Comparison of ENCODE assay signal across 31 mouse cellular contexts in genomic region chr8:124301512-124301911, GRCm38 (mm10).
A peak's percentile ranks its signal among the peaks of the same experiment; 100 is the strongest.
DNase-seq lines count a peak whose midpoint lies in the region; ATAC-seq lines count a peak whose summit lies in the region.
"Had no signal": no experiment of that assay in that cellular context is flagged by ENCODE, and none has a peak within 500 bp of the region (broad histone marks: within the 10 kb centered on the region; RNA-seq: fewer than 3 reads in every experiment).

No protein-coding gene starts in this region.

- H3K36me3 ChIP-seq in hindbrain, embryonic 10.5 days, result peaks cover 51% of the 10 kb centered on the region
- no peaks in the 10 kb centered on the region for H3K36me3 ChIP-seq in hindbrain, embryonic 14.5 days (replicated peaks; ENCODE audit: control insufficient read depth, insufficient read depth)
- H3K36me3 ChIP-seq: G1E had no signal

- no peak overlapping the region for H3K4me3 ChIP-seq in hindbrain, embryonic 10.5 days
- H3K4me3 ChIP-seq in hindbrain, embryonic 14.5 days (replicated peaks; ENCODE audit: low read length), result no peak overlapping the region
- H3K4me3 ChIP-seq: embryonic facial prominence, embryonic 10.5 days; forebrain, embryonic 10.5 days; heart, adult 2 months; heart, embryonic 13.5 days; hindbrain, embryonic 13.5 days; limb, embryonic 12.5 days; stomach, embryonic 15.5 days had no signal

- ATAC-seq in hindbrain, embryonic 14.5 days (ENCODE audit: low FRiP score), result no peak
- ATAC-seq in CD4-positive, CD25-positive, alpha-beta regulatory T cell, adult 4 months, result no peak
- ATAC-seq: inflammation-experienced regulatory T-cells, adult 6 months; liver, postnatal 0 days; lung, postnatal 0 days had no signal

- H3K9ac ChIP-seq in hindbrain, embryonic 14.5 days, result no peak overlapping the region
- H3K9ac ChIP-seq: heart, embryonic 13.5 days; hindbrain, embryonic 13.5 days; limb, embryonic 12.5 days; liver, postnatal 0 days; stomach, embryonic 15.5 days had no signal

- H3K9me3 ChIP-seq in hindbrain, embryonic 10.5 days, result no peaks in the 10 kb centered on the region
- H3K9me3 ChIP-seq in hindbrain, embryonic 14.5 days (ENCODE audit: control insufficient read depth, low read length), result no peaks in the 10 kb centered on the region
- H3K9me3 ChIP-seq: embryonic facial prominence, embryonic 10.5 days; forebrain, embryonic 10.5 days; heart, embryonic 13.5 days; hindbrain, embryonic 13.5 days; limb, embryonic 12.5 days; stomach, embryonic 15.5 days had no signal

- H3K27ac ChIP-seq in hindbrain, embryonic 10.5 days, result peak overlapping the region; percentile 35; the same call in 1 of the 2 replicates
- H3K27ac ChIP-seq in hindbrain, embryonic 14.5 days, result no peak overlapping the region
- H3K27ac ChIP-seq: embryonic facial prominence, embryonic 10.5 days; forebrain, embryonic 10.5 days; heart, adult 2 months; heart, embryonic 13.5 days; hindbrain, embryonic 13.5 days; limb, embryonic 12.5 days; macrophage; stomach, embryonic 15.5 days had no signal

- peaks cover 26% of the 10 kb centered on the region for H3K4me1 ChIP-seq in hindbrain, embryonic 10.5 days (replicated peaks)
- no peaks in the 10 kb centered on the region; the same call in 1 of the 2 replicates for H3K4me1 ChIP-seq in hindbrain, embryonic 14.5 days (replicated peaks; ENCODE audit: control insufficient read depth, insufficient read depth, low read length)

- no peak overlapping the region for H3K4me2 ChIP-seq in hindbrain, embryonic 14.5 days (replicated peaks)
- H3K4me2 ChIP-seq: heart, embryonic 13.5 days; hindbrain, embryonic 13.5 days; limb, embryonic 12.5 days; liver, embryonic 11.5 days; midbrain, embryonic 11.5 days; stomach, embryonic 15.5 days had no signal

- DNase-seq in adrenal gland, adult 2 months, result peak; percentile 58
- no peak for DNase-seq in adrenal gland, adult 8-10 months
- DNase-seq in hindbrain, embryonic 10.5 days (ENCODE audit: low spot score), result no peak
- no peak for DNase-seq in hindbrain, embryonic 14.5 days (ENCODE audit: low spot score)
- peak; percentile 87 for DNase-seq in NIH3T3 (ENCODE audit: low read depth)
- peak; percentile 64 for DNase-seq in skeletal muscle tissue, adult 2 months (ENCODE audit: low read depth, low spot score)
- DNase-seq in right cerebral cortex, postnatal 25 days, result no peak
- DNase-seq: cerebellum, adult 11 months; cerebellum, adult 9-11 months; heart, adult 2 months; heart, postnatal 14 days; kidney, adult 18-20 months; kidney, postnatal 10 days; liver, postnatal 0 days; right cerebral cortex, postnatal 4 days; thymus, adult 18-20 months; thymus, postnatal 4 days had no signal

- 95% methylated on average over 4 of the region's 4 CpGs for WGBS in hindbrain, embryonic 10.5 days
- 95% methylated on average over 4 of the region's 4 CpGs for WGBS in hindbrain, embryonic 14.5 days

- no peaks in the 10 kb centered on the region for H3K27me3 ChIP-seq in hindbrain, embryonic 10.5 days (ENCODE audit: insufficient read depth, poor library complexity, severe bottlenecking)
- H3K27me3 ChIP-seq in hindbrain, embryonic 14.5 days (ENCODE audit: control insufficient read depth, insufficient read depth, low read length), result no peaks in the 10 kb centered on the region
- H3K27me3 ChIP-seq: CH12.LX; heart, embryonic 13.5 days; hindbrain, embryonic 13.5 days; limb, embryonic 12.5 days; stomach, embryonic 15.5 days had no signal

Comparison
In these comparisons a context has a peak if more than half of its experiments do, and no peak if none do; other contexts are left out.
1. DNase-seq: peak in adrenal gland, adult 2 months (single experiment), NIH3T3 (single experiment) and skeletal muscle tissue, adult 2 months (single experiment); none in adrenal gland, adult 8-10 months (single experiment), hindbrain, embryonic 10.5 days (single experiment), hindbrain, embryonic 14.5 days (single experiment) and right cerebral cortex, postnatal 25 days (single experiment).